In the genomic region with DNA sequence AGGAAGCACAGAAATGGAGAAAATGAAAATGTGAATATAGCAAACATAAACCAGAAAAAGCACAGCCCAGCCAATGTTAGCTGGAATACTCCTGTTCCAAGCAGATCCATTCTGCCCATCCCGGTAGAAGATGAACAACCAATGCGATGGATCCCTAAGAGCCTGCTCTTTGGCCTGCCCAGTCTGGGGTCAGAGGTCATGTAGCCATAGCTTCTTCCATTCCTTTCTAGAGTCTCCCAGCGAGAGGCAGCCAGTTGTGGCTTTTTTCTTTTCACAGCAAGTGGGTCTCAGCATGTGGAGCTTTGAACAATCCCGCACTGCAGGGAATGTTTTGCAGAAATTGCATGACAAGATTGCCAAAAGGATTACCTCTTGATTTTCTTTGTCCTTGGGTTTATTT, we compare ENCODE assay signal across 24 mouse cellular contexts.
A peak's percentile ranks its signal among the peaks of the same experiment; 100 is the strongest.
DNase-seq lines count a peak whose midpoint lies in the region; ATAC-seq and TF ChIP-seq lines count a peak whose summit lies in the region.
"Had no signal": no experiment of that assay in that cellular context is flagged by ENCODE, and none has a peak within 500 bp of the region (broad histone marks: within the 10 kb centered on the region; RNA-seq: fewer than 3 reads in every experiment).

No protein-coding gene starts in this region.

- H3K36me3 ChIP-seq in midbrain, embryonic 10.5 days, result no peaks in the 10 kb centered on the region
- H3K36me3 ChIP-seq in midbrain, embryonic 16.5 days (ENCODE audit: control insufficient read depth, insufficient read depth, low read length), result no peaks in the 10 kb centered on the region
- no peaks in the 10 kb centered on the region for H3K36me3 ChIP-seq in midbrain, embryonic 13.5 days
- no peaks in the 10 kb centered on the region for H3K36me3 ChIP-seq in embryonic facial prominence, embryonic 10.5 days (replicated peaks)
- H3K36me3 ChIP-seq: embryonic facial prominence, embryonic 15.5 days; heart, embryonic 12.5 days; hindbrain, embryonic 12.5 days; liver, embryonic 13.5 days; neural tube, embryonic 13.5 days; stomach, embryonic 15.5 days had no signal

- H3K4me2 ChIP-seq in midbrain, embryonic 16.5 days (ENCODE audit: low read length), result no peak overlapping the region
- H3K4me2 ChIP-seq in midbrain, embryonic 13.5 days (replicated peaks), result no peak overlapping the region
- H3K4me2 ChIP-seq: embryonic facial prominence, embryonic 15.5 days; heart, embryonic 12.5 days; hindbrain, embryonic 12.5 days; liver, embryonic 13.5 days; neural tube, embryonic 13.5 days; stomach, embryonic 15.5 days had no signal

- no peak for TF ChIP-seq POLR2A in brain, embryonic 14.5 days (IDR thresholded peaks at IDR 0.05; ENCODE audit: borderline replicate concordance, extremely low read depth, insufficient read depth, insufficient read length, poor library complexity, severe bottlenecking)

- H3K27ac ChIP-seq in midbrain, embryonic 10.5 days (replicated peaks), result no peak overlapping the region
- no peak overlapping the region for H3K27ac ChIP-seq in midbrain, embryonic 16.5 days (ENCODE audit: low read length)
- H3K27ac ChIP-seq in midbrain, embryonic 13.5 days, result no peak overlapping the region
- no peak overlapping the region for H3K27ac ChIP-seq in embryonic facial prominence, embryonic 10.5 days (replicated peaks)
- H3K27ac ChIP-seq: embryonic facial prominence, embryonic 15.5 days; hindbrain, embryonic 12.5 days; left cerebral cortex, adult 2 months; liver, embryonic 13.5 days; neural tube, embryonic 13.5 days; stomach, embryonic 15.5 days had no signal

- H3K4me1 ChIP-seq in midbrain, embryonic 10.5 days, result peaks cover 14% of the 10 kb centered on the region
- H3K4me1 ChIP-seq in midbrain, embryonic 16.5 days (ENCODE audit: control insufficient read depth, insufficient read depth, low read length), result no peaks in the 10 kb centered on the region
- no peaks in the 10 kb centered on the region; the same call in 1 of the 2 replicates for H3K4me1 ChIP-seq in midbrain, embryonic 13.5 days (replicated peaks)
- no peaks in the 10 kb centered on the region for H3K4me1 ChIP-seq in embryonic facial prominence, embryonic 10.5 days
- H3K4me1 ChIP-seq: embryonic facial prominence, embryonic 15.5 days; heart, embryonic 12.5 days; hindbrain, embryonic 12.5 days; liver, embryonic 13.5 days; neural tube, embryonic 13.5 days; stomach, embryonic 15.5 days had no signal

- H3K9ac ChIP-seq in midbrain, embryonic 16.5 days (ENCODE audit: low read depth, low read length), result no peak overlapping the region
- no peak overlapping the region for H3K9ac ChIP-seq in midbrain, embryonic 13.5 days (replicated peaks)
- H3K9ac ChIP-seq: embryonic facial prominence, embryonic 15.5 days; heart, embryonic 12.5 days; hindbrain, embryonic 12.5 days; liver, embryonic 13.5 days; neural tube, embryonic 13.5 days; stomach, embryonic 15.5 days had no signal

- no peak for ATAC-seq in midbrain, embryonic 16.5 days
- ATAC-seq in midbrain, embryonic 13.5 days, result 0 out of 2 replicates have a peak, but pooled peaks have one; percentile 27

- H3K9me3 ChIP-seq in midbrain, embryonic 10.5 days (replicated peaks), result no peaks in the 10 kb centered on the region
- no peaks in the 10 kb centered on the region for H3K9me3 ChIP-seq in midbrain, embryonic 16.5 days (replicated peaks; ENCODE audit: control insufficient read depth, low read length, poor library complexity, severe bottlenecking)
- no peaks in the 10 kb centered on the region for H3K9me3 ChIP-seq in midbrain, embryonic 13.5 days
- no peaks in the 10 kb centered on the region for H3K9me3 ChIP-seq in embryonic facial prominence, embryonic 10.5 days
- H3K9me3 ChIP-seq: embryonic facial prominence, embryonic 15.5 days; heart, embryonic 12.5 days; hindbrain, embryonic 12.5 days; liver, embryonic 13.5 days; neural tube, embryonic 13.5 days; stomach, embryonic 15.5 days had no signal

- no peak for TF ChIP-seq CTCF in brain, embryonic 14.5 days (IDR thresholded peaks at IDR 0.05; ENCODE audit: borderline replicate concordance, extremely low read depth, insufficient read depth, insufficient read length)

- H3K4me3 ChIP-seq in midbrain, embryonic 10.5 days, result no peak overlapping the region
- no peak overlapping the region for H3K4me3 ChIP-seq in midbrain, embryonic 16.5 days (ENCODE audit: low read depth, low read length)
- H3K4me3 ChIP-seq in midbrain, embryonic 13.5 days (replicated peaks), result no peak overlapping the region
- no peak overlapping the region for H3K4me3 ChIP-seq in embryonic facial prominence, embryonic 10.5 days
- H3K4me3 ChIP-seq: embryonic facial prominence, embryonic 15.5 days; heart, embryonic 12.5 days; hindbrain, embryonic 12.5 days; left cerebral cortex, adult 2 months; liver, embryonic 13.5 days; neural tube, embryonic 13.5 days; stomach, embryonic 15.5 days had no signal

- WGBS in midbrain, embryonic 10.5 days, result 4% methylated on average over 4 of the region's 4 CpGs
- 6% methylated on average over 4 of the region's 4 CpGs for WGBS in midbrain, embryonic 16.5 days
- WGBS in midbrain, embryonic 13.5 days, result 5% methylated on average over 4 of the region's 4 CpGs
- 19% methylated on average over 4 of the region's 4 CpGs for WGBS in embryonic facial prominence, embryonic 10.5 days

- DNase-seq in midbrain, embryonic 10.5 days (ENCODE audit: low spot score), result peak; percentile 63
- DNase-seq in R1 (ENCODE audit: low read depth, low spot score), result peak; percentile 14
- peak; percentile 40 for DNase-seq in brain, embryonic 14.5 days (ENCODE audit: low read depth)
- DNase-seq in embryonic facial prominence, embryonic 10.5 days (ENCODE audit: low spot score), result no peak
- DNase-seq in urinary bladder, adult 18-20 months (ENCODE audit: low spot score in 2 of 2), result no peak
- DNase-seq: adrenal gland, postnatal 14 days; cerebellum, adult 11 months; gastrocnemius, postnatal 14 days; heart, adult 11 months; heart, postnatal 10 days; kidney, adult 8-10 months; kidney, postnatal 10 days; liver, embryonic 13.5 days; lung, adult 2 months; lung, postnatal 14 days; thymus, postnatal 36 days had no signal

- H3K27me3 ChIP-seq in midbrain, embryonic 10.5 days (ENCODE audit: low read depth, poor library complexity, severe bottlenecking), result no peaks in the 10 kb centered on the region
- no peaks in the 10 kb centered on the region for H3K27me3 ChIP-seq in midbrain, embryonic 16.5 days (ENCODE audit: control insufficient read depth, insufficient read depth, low read depth, low read length)
- H3K27me3 ChIP-seq in midbrain, embryonic 13.5 days, result no peaks in the 10 kb centered on the region
- H3K27me3 ChIP-seq in embryonic facial prominence, embryonic 10.5 days (replicated peaks; ENCODE audit: low read depth, poor library complexity, severe bottlenecking), result no peaks in the 10 kb centered on the region
- H3K27me3 ChIP-seq: embryonic facial prominence, embryonic 15.5 days; heart, embryonic 12.5 days; hindbrain, embryonic 12.5 days; liver, embryonic 13.5 days; neural tube, embryonic 13.5 days; stomach, embryonic 15.5 days had no signal

Comparison
In these comparisons a context has a peak if more than half of its experiments do, and no peak if none do; other contexts are left out.
1. DNase-seq: peak in midbrain, embryonic 10.5 days (single experiment), R1 (single experiment) and brain, embryonic 14.5 days (single experiment); none in embryonic facial prominence, embryonic 10.5 days (single experiment) and urinary bladder, adult 18-20 months (0 of 2).